Mouse (Mus musculus) 3134 (cell line): ENCODE measurements around the gene Akr1d1.

Source experiments
- DNase-seq: peaks from one replicate; pipeline ENCODE4 v3.0.0-alpha.2; 2011; ENCODE audit warnings: low spot score; ENCODE audit not compliant: insufficient read length; ENCODE audit errors: extremely low read depth

Gene Akr1d1

DNA sequence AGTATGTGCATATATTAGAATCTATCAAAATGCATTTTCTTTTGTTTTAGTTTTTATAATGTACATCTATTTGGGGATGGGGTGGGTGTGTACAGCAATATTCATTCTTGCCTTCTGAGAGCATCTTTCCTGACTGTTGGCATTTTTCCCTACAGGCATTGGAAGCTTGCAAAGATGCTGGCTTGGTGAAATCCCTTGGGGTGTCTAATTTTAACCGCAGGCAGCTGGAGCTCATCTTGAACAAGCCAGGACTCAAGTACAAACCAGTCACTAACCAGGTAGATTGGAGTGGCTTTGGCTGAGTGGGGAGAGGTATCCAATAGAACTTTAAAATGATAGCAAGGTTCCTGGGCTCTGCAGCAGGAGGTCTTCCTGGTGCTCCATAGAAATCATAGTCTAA lies 24.4 kb downstream of the Akr1d1 start:
- DNase-seq: no peak

DNA sequence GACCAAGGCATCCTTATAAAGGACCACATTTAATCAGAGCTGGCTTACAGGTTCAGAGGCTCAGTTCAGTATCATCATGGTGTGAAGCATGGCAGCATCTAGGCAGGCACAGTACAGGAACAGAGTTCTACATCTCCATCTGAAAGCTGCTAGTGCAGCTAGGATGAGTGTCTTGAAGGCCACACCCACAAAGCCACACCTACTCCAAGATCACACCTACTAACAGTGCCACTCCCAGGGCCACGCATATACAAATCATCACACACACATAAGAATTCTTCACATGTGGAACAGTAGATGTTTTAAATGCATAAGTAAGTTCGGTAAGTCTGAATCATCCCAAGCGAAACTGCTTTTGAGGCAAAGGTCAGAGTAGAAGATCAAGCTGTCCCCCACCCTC lies 33.9 kb downstream of the Akr1d1 start:
- no peak for DNase-seq

DNA sequence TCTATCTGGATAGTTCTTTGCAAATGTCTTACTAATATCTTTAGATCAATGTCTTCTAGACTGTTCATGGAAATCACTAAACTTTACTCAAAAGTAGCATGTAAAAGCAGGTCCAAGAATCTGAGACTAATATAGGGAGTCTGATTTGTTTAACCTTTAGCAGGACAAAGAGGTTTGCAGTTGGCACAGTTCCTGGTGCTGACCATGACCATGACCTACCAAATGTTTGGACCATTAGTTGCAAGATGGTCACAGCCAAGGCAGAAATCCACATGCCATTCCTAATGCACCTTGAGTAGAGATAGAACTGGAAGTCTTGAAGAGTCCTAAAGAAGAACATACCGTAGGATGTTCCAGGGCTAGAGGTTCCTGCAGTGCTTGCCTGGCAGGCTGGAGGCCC lies 37.4 kb downstream of the Akr1d1 start:
- DNase-seq: no peak

DNA sequence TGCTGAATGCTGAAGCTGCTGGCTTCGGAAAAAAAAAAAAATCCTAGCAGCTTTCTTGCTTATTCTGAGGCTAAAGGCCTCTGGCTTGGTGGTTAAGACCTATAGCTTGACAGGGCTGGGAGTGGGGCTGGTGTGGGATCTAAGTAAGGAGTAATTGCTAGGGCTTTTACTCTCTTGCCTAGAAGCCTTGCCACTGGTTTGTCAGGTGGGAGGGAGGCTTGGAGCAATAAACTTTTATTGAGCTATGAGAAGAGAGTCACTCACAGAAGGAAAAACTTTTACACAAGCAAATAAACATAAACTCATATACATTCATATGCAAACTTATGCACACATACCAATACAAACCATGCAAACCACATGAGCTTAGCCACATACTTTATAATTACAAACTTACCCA lies 42.0 kb downstream of the Akr1d1 start:
- no peak for DNase-seq

DNA sequence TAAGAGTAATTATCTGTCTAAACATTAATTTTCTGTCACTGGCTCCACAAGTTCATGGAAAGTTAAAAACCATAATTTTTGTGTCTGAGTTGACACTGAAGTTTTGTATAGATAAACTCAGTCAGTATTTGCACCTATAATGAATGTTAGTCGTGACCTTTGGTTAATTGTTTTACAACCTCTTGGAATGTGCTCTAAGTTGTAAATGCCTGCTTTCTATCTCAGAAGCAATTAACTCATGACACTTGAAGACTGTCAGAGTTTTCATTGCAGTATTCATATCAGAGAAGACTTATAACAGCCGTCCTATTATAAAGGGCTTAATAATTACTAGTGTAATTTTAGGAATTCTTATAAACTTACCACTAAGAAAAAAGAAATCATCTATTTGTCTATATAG lies 43.0 kb downstream of the Akr1d1 start:
- DNase-seq: no peak

DNA sequence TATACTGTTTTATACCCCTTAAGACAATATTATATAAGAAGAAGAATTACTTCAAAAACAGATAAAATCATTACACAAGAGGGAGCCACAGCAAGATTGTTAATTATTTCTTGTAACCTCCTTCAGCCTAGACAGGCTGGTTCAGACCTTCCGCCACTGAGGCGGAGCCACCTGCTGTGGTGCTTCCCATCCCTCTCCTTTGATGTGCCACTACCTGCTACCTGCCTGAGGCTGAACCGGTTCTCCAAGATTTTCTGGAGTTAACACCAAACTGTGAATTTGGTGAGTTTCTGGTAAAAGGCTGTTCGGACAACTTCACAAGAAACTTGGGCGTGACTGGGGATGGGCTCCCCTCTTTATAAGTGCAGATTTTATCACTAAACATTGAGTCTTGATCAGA lies 50.5 kb downstream of the Akr1d1 start:
- no peak for DNase-seq

DNA sequence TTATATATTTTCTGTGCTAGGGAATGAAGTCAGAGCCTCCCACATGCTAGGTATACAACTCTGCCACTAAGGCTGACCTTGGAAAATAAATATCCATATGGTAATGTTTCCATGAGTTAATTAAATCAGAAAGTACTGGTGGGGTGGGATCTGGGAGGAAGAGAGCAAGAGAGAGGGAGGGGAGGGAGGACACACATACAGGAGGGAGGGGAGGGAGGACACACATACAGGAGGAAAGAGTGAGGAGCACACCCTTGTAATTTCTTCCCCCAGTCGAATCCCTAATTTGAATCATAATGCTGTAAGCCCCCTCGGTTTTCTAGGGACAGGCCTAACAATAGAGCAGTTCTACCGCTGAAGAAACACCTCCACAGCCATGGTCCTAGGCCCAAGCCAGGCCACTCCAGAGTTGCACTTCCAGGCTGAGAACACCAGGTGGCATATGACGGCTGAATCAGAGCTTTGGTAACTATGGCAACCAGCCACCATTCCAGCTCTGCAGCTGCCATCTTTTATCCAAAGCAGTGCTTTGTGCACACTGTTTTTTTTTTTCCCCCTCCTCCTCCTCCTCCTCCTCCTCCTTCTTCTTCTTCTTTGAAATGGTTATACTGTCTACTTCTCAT lies 59.5 kb downstream of the Akr1d1 start:
- DNase-seq: peak; percentile 44

DNA sequence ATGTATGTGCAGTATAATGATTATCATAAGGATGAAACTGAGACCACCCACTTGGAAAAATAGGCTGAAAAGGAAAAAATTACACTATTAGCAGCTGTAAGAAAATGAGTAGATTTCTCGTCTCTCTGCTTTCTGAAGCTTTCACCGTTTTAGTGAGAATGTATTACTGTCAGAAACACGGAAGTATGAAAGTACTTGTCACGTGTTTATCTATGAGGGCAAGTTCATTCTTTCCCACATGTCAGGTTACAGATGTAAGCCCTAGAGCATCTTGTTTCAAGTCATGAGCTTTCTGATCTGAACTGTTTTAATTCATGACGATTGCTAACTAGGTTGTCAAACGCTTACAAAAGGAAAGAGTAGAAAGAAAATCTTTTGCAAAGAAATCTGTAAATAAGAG lies 60.8 kb downstream of the Akr1d1 start:
- DNase-seq: no peak

DNA sequence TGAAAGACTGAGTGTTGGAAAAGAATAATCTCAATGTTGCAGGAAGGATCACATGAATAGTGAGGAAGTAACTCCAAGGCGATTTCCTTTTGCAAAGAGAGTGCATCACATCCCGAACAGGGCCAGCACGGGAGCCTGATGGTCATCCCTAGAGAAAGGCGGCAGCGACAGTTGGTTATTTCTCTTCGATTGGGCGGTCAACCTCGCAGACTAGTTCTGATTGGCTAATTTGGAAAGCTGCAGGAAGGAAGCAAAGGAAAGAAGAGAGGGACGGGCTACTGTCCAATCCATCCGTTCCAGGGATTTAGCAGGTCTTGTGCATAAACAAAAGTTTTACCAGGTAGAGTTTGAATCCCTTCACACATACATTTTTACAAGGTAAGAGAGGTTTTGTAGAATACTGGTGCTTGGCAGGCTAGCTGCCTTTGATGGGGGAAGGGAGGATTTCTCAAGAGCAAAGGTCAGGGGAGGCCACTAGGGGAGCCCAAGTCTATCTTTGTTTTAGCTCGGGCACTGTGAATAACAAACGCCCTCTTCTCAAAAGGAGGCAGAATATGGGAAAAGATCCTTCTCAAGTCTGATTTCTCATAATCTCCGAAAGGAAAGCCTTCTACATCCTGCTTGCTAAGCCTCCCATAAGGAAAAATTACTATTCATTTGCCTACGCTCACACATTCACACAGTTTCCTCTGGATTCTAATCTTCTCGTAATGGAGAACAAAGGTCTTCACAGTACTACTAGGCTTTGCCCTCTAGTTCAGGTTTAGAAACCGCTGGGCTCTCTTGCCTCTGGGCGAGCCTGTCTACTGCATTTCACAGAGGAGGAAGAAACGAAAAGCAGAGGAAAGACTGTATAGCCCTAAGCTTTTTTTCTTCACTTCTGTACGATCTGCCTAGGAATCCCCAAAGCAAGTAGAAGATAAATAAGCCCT lies 62.4 kb downstream of the Akr1d1 start:
- DNase-seq: no peak

DNA sequence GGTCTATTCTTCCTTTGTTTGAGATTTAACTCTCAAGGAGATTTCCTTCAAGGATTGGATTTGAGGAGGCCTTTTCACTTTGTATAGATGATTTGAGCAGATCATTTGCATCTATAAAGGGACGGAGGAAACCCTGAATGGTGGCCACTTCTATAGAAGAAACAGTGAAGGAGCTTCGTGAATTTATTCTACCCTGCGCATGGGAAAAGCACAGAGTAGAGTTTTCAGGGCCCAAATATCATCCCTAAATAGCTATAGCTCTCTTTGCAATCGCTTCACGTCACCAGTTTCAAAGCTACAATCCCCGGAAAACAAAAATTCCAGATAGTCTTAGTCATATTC lies 63.0 kb downstream of the Akr1d1 start:
- peak; percentile 25 for DNase-seq

DNA sequence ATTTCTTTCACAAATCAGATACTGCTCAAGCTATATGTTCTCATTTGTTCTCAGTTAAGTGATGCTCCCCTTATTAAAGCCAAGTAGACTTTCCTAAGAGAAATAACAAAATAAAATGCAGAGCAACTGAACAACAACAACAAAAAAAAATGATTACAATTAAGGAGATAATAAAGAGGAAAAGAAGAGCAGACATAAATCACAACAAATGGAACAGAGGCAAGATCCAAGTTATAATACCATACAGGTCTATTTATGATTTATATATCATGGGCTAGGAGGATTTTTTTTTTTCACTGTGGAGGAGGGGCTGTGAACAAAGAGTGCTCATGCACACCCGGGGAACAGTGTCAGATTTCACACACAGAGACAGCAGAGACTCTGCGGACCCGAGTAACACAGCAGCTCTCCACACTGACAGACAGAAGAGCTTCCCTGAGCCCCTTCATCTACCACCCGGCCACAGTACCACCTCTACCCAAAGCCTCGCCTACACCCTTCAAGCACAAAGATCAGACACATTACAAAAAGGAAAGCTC lies 63.6 kb downstream of the Akr1d1 start:
- DNase-seq: no peak

DNA sequence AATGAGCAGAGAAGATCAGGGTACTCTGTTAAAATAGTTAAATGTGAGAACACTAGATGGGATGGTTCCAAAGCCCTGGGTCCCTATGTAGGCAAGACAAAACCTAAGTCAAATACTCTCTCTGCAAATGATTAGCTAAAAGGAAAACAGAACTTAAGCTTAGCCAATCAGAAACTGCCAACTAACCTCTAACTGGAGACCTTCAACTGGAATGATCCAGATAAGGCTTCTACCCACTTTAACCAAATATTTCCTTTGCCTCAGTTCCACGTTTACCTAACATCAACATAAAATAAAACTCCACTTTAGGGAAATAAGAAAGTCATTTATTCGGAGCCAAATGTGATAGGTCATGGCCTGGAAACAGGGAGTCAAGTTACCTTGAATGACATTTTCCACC lies 67.1 kb downstream of the Akr1d1 start:
- DNase-seq: no peak

DNA sequence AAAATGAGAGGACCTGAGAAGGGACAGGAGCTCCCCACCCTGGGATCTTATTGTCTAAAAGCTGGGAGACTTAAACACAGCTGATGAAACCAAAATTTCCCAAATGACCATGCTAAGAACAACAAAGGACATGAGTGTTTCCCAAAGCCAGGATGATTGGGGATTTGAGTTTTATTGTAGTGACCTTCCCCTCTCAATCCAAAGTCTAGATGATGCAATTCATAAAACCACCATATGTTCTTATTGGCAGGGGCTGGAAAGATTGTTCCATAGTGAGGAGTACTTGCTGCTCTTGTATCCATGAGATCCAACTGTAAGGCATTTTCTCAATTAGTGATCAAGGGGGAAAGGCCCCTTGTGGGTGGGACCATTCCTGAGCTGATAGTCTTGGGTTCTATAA lies 68.1 kb downstream of the Akr1d1 start:
- no peak for DNase-seq

DNA sequence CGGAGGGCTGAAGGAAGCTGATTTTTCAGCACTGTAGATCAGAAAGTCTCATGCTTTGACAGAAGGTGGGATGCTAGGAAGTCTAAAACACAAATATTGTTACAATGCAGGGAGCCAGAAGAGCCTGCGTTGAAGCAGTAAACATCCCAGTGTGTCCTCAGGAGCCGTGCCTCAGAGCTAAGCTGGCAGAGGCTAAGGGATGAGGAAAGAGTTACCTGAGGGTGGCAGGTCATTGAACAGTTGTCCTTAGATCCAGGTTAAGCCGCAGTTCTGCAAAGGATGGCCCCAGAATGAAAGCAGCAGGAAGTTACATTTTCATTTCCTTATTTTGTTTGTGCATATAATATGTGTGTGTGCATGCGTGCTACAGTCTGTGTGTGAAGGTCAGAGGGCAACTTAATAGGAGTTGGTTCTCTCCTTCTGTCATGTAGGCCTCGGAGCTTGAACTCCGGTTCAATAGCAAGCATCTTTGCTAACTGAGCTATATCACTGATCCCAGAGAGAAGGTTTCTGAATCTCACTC lies 71.1 kb downstream of the Akr1d1 start:
- no peak for DNase-seq

DNA sequence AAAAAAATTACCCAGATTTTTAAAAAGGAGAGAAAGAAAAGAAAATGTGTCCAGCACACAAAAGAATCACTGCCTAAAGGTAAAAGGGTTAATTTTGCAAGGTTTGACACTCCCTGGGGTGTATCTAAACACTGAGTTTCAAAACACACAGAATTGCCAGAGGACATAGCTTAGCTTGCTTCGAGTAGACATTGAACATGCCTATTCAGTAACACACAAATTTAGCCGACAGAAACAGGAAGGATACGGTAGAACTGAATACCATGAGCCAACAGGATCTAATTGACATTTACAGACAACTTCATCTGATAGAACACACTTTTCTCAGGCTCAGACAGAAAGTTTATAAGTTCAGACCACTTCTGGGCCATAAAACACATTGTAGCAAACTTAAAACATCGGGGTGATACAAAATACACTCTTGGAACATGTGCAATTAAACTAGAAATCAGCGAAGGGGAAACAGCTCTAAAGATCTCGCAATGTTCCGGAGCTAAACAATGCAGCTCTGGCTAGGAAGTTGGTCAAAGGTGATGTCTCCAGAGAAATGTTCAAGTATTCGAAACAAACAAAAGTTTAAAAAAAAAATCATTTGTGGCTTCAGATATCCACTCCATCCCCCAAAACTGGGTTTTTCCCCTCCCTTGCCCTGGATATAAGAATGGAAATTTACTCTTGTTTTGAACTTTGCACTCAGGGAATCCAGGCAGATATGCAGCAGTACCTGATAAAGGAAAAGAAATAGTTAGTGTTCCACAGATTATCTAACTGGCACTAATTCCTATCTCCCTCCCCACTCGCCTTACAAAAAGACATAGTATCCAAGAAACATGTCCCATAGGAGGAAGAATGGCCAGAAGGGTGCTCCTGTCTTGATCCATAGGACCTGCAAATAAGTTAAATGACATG lies 73.1 kb downstream of the Akr1d1 start:
- no peak for DNase-seq

DNA sequence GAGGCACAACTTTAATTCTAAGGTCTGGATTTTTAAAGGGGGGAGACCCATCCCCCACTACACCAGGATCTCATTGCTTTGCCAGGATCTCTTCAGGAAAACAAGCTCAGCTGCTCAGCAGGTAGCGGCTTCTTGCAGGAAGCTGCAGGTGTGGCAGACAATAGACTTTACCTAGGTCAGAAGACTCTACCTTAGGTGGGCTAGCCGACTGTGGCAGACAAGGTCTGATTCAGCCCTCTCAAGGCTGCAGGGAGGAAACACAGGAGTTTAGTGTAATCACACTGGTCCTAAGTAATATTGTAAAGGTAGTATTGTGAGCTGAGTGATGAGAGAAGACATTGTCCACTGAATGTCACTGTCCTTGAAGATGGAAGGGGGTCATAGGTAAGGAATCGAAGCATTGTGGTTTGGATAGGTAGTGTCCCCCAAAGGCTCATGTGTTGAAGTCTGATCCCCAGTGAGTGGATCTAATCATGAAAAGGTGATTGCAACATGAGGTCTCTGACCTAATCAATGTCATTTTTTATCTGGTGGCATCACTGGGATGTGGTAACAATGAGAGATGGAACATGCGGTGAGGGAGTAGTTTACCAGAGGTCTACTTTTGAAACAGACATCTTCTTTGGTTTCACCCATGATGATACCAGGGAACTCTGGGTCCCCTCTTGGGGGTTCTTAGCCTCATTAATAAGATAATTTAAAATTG lies 74.4 kb downstream of the Akr1d1 start:
- DNase-seq: no peak

DNA sequence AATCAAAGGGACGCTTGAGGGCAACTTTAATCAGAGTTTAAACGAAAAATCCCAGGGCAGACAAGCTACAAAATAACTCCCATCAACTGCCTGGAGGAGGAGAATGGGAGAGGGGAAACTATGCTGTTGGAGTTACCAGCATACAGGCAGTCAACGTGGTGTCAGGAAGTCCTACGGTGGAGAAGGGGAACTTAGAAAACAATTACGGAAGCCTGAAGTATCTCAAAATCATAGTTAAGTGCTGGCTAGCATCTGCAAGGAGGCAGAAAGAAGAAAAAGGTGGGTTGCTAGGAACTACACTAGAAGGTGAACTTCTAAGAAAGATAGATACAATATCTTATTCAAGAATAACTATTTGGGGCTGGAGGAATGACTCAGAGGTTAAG lies 74.9 kb downstream of the Akr1d1 start:
- no peak for DNase-seq

DNA sequence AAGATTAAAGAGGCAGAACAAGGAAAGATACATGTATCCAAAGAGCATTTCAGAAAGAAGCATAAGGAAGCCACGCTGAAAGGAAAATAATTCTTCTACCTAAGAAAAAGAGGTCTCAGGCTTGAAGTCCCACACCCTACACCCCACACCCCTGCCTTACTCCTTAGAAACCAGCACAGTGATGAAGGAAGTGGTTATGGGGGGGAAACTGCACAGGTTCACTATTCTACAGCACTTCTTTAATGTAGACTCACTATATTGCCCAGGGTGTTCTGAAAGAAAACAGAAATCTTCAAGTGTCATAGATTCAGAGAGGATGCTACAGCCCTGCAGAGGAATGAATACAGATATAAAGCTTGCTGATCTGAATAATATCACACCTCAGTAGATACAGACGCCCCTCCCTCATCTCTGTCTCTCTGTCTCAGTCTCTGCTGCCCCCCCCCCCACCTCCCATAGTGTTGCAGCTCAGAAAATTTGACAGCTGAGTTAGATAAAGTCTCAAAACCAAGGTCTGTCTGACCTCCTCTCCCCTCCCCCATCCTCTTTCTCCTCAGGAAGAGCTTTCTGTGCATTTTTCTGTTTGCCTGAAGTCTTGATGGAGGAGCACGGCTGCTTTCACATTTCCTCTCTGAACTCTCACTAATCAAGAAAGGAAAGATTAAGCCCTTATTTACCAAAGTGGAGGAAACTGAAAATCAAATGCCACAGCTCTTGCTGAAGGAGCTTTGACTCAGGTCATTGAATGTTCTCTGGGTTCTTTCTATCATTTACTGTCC lies 77.7 kb downstream of the Akr1d1 start:
- DNase-seq: no peak

DNA sequence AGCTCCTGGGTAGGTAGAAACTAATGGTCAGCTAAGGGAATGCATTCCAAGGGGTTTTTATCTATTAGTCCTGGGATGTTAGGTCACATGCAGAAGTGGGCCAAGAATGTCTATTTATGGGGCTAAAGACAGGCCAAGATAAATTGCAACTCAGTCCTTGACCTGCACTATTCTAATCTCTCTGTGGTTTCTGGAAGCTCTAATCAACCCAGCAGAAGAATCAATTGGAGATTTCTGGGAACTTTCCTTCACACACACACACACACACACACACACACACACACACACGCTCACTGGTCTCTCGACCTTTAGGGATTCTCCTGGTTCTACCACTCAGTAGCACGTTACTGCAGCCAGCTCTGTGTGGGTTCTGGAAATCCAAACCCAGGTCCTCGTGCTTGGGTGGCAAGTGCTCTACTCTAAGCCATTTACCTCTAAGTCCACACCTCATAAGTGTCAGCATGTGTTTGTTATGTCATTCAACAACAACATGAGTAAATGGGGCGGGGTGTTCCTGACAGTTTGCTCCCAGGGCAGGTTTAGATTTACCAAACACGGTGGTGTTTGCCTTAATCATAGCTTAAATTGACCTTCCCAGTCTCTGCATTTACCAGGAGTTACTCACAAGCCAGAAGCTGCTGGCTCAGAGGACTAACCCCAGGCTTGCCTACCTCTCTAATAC lies 82.8 kb downstream of the Akr1d1 start:
- DNase-seq: no peak
